Mouse (Mus musculus) MEL (cell line): ENCODE results near the gene Emsy.

Experiments used
- CHD2 ChIP-seq: IDR thresholded peaks from 2 replicates; pipeline ENCODE4 v1.6.1; 2011; ENCODE audit warnings: low read length, improper control_type of control experiment
- CTCF ChIP-seq, 3 experiments: IDR thresholded peaks in 2 of 3; conservative IDR thresholded peaks in 1 of 3; 2 replicates each; pipeline ENCODE4 v1.5.1; 2011 to 2012; ENCODE audit warnings: low read length in 3 of 3, low read depth in 2 of 3, mild to moderate bottlenecking in 2 of 3, improper control_type of control experiment in 1 of 3, inconsistent platforms in 1 of 3, mixed read lengths in 1 of 3, moderate library complexity in 1 of 3; ENCODE audit not compliant: control insufficient read depth in 1 of 3, insufficient read depth in 1 of 3, poor library complexity in 1 of 3, severe bottlenecking in 1 of 3
- TAL1 ChIP-seq: IDR thresholded peaks from 2 replicates; pipeline ENCODE4 v1.6.1; 2012; ENCODE audit warnings: mild to moderate bottlenecking, inconsistent platforms, low read length, moderate library complexity, mixed read lengths
- ZMIZ1 ChIP-seq: IDR thresholded peaks from 2 replicates; pipeline ENCODE4 v1.6.1; 2012; ENCODE audit warnings: low read depth, mild to moderate bottlenecking, inconsistent platforms, low read length, improper control_type of control experiment, moderate library complexity

GRCm38 (mm10) chr7:98701771-98702170 is 45.2 kb upstream of the Emsy start:
- TF ChIP-seq CHD2 = no peak
- no peak for TF ChIP-seq TAL1
- no peak for TF ChIP-seq CTCF (IDR thresholded peaks at IDR 0.05 in 2 of 3, conservative IDR thresholded peaks at IDR 0.05 in 1 of 3; ENCODE audit: control insufficient read depth in 1 of 3, insufficient read depth in 1 of 3, low read depth in 2 of 3, low read length in 3 of 3, poor library complexity in 1 of 3, severe bottlenecking in 1 of 3)
- TF ChIP-seq ZMIZ1 = no peak
